Mouse (Mus musculus): ENCODE measurements around the gene Gdpgp1.

The Gdpgp1 gene

DNA sequence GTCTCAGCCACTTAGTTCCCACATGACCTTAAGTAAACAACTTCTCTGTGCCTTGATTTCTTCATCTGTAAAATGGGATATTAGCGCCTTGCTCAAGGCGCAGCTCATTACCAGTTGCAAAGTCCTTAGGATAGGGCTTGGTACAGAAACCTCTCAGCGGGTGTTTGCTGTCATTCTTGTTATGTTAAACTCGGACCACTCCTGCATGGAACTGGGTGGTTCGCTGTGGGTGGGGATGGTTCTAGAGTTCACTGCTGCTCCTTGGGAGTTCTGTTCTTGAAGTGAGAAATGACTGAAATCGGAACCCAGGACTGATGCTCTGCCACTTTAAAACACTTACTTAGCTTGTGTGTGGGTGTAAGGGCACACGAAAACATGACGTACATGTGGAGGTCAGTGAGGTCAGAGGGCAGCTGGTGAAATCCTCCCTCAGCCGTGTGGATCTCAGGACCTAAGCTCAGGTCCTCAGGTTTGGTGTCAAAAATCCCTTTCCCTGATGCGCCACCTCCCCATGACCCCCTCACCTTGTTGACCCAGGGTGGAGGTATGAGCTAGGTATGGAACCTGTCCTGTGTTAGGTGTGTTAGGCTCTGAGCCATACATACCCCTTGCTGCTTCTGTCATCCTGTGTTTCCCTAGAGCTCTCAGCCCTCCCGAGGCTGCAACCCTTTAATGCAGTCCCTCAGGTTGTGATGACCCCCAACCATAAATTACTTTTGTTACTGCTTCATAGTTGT lies 32.6 kb upstream of the Gdpgp1 start:
- DNase-seq, result no peak

DNA sequence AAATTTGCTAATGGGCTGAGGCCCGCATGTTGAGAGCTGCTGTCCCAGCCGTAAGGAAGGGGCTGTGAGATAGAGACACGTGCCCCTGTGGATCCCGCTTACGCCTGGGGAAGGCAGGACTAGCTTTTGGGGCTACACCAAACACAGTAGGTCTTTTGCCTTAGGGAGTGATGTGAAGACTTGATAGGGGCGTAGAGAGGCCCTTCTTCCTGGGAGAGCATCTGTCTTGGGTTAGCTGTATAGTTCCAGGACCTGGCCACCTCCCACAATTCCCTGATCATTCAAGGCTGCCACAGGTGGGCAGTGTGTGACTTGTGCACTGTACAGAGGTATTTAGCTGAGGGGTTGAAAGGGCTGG lies 32.1 kb upstream of the Gdpgp1 start:
- no peak for DNase-seq

DNA sequence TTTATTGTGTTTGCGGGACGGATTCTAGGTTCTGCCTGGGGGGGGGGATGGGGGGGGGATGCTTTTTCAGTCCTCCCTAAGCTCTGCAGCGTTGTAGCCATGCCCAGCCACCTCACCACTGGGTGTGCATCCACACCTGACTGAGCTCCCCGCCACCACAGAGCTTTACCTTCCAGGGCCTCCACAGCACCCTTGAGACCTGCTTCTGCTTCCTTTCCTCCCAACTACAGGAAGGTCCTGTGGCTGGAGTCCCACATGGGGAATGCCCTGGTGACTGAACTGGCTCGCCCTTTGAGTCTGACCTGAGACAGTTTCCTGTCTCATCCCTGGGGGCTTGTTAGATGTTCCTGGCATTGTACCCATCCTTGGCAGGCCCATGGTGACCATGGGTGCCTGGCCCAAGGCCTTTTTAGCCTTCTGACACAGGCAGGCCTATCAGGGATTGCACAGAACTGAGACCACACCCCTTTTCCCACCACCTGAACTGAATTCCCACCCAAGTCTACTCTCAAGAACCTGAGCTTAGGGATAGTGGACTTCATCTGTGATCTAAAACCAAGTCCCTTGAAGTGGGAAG lies 31.6 kb upstream of the Gdpgp1 start:
- no peak for DNase-seq

DNA sequence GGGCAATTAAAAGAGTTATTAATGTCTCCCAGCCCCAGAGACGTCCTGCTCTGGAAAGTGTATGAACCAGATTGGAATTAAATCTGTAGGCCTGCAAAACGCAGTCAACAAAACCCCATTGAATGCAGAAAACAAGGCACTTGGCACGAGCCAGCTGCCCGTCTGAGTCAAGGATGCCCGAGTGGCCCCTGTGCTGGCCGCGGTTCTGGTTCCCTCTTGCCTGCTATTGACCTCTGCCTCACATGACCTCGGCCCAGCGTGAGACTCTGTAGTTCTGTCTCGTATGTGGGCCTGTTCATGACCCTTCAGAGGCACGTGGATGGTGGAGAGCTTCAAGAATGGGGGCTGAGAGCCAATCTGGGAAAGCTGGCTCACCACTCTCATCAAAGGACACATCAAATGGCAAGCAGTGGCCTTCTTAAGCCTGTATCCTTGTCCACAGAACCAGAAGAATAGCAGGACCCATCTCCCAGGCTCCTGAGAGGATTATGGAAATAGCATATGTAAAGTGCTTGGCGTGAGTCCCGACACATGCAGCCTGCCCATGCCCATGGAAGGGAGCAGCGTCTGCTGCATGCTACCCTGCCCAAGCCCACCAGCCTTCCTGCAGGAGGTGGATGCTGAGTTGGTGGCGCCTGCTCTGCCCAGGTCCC lies 30.7 kb upstream of the Gdpgp1 start:
- DNase-seq, result no peak

DNA sequence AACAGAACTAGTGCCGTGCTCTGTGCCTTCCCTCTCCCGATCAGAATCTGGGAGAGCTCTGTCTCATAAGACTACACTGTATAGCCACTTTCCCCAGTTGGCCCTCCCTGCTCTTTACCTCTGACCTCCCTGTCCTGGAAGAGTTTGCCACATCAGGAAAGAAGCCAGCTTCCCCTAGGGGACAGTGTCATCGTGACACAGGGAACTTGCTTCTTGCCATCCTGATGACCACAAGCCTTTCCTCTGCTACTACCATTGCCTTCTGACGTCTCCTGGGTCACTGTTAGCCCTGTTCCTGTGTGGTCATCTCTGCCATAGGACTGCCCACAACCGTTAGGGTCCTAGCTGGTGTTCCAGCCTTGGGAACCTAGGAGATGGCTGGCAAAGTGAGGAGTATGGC lies 29.7 kb upstream of the Gdpgp1 start:
- DNase-seq, result no peak

DNA sequence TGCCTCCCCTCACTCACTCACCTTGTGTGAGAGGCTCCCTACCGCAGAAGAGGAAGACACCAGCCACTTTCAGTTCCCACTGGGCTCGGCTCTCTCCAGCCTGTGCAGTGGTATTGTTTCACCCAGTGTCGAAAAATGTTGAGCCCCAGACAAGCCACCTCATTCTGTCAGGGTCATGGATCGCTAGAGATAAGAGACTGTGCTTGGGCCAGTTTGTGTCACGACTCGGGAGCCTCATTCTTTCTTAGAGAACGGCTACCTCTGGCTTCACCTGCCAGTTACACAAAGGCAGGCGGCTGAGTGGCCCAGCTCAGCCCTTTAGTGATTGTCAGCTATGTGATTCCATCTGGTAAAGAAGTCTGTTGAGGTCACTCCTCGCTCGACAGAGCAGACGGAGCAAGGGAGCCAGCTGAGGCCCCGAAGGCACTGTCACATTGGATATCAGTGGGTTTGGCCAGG lies 29.0 kb upstream of the Gdpgp1 start:
- no peak for DNase-seq

DNA sequence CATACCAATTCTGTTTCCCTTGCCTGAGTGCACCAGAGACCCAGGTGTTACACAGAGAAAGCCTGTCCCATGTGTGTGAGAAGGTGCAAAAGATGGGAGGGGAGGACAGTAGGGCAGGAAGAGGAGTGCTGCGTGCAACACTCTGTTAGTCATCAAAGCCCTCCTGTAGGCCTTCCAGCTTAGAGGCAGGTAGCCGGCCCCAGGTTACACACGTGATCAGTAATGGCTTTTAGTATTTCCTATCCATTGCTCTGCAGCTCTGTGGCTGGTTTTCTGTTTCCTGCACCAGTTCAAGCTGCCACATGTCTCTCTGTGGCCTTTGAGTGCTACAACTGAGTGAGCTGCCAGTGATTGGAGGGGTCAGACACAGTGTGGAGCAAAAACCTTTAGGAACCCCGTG lies 28.3 kb upstream of the Gdpgp1 start:
- no peak for DNase-seq

DNA sequence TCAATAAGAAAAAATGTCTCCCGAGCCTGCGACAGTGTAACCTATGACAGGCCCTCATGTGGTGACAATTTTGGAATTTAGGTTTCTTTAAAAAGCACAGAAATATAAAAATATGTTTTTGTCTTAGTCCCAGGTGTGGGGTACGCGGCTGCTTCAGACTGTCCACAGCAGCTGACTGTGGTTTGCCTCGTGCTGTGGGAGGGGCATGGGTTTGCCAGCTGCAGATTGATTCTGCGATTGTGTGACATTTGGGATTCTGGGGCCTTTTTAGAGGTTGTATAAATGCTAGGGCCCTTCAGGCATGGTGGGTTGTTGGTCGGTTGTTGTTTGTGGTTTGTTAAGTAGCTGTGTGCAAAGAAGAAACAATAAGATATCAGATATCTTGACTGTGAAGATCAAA lies 27.7 kb upstream of the Gdpgp1 start:
- DNase-seq, result no peak

DNA sequence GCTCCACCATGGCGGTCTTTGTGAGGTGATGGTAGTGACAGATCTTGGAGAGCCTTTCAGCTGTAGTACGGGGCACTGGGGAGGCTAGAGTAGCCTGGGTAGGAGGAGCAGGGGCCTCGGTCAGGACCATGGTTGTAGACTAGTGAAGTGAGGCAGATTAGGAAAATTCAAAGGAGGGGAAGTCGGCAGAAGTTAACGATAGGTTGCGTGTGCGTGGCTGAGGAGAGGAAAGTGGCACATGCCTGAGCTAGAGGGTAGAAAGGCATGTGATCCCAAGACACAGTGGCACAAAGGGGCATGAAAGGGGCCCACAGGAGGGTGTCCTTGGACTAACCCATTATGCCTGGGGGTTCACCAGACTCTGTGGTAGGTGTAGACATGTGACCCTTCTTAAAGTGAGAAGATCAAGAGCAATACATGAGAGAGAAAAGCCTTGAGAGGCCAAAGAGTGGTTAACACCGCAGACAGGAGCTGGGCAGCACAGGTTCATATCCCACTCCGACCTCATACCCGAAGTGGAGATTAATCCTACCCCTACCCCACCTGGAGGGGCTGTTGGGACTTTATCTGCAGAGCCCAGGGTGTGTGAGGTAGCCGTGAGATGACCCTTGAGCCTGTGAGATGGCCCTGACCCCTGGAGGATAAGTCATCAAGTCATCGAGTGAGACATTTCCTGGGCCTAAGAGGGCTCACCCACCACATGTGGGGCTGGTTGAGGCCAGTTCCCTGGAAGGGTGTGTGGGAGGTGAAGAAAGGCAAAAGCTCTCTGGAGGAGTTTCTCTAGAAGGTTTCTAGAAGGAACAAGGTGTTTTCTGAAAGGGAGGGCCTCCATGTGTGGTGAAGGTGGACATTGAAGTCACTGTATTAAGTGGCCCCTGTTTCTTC lies 26.7 kb upstream of the Gdpgp1 start:
- no peak for DNase-seq

DNA sequence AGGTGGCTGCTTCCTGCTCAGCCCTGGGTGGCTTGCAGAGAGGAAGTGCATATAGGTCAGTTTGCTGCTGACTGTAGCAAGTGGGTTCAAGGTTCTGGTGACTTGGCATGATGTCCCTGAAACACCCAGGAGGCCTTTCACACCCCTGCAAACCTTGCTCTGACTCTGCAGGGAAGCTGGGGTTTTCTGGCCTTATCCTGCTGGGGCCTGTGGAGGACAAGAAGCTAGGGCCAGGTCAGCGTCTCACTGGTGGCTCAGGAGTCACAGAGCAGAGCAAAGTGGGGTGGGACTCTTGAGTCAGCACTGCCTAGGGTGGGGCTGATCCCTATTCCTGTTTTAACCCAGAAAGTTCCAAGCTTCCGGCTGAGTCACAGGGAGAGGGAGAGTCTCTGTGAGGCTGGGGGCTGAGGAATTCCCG lies 25.3 kb upstream of the Gdpgp1 start:
- no peak for DNase-seq

DNA sequence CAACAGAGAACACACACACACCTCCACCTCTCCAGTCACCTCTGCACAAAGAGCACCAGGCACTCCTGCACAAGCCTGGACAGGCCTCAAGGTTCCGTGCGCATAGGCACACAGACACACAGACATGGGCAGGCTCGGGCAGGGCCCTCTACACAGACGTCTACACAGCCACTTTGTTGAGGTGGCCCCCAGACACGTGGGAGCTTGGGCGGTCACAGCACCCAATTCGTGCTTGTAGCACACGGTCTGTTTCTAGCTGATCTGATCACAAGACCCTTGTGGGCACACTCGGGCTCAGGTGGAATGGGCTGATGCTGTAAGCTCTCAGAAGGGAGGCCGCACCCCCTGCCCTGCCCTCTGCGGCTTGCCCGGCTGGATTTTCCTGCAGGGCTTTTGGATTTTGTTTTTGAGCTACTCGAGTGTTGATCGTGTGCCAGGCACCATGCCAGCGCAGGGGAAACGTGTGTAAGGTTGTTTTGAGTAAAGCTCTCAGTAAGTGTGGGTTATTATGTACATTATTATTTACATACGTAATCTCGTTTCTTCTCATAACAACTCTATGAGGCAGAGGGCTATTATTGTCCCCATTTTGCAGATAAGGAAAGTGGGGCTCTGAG lies 24.5 kb upstream of the Gdpgp1 start:
- DNase-seq, result no peak

DNA sequence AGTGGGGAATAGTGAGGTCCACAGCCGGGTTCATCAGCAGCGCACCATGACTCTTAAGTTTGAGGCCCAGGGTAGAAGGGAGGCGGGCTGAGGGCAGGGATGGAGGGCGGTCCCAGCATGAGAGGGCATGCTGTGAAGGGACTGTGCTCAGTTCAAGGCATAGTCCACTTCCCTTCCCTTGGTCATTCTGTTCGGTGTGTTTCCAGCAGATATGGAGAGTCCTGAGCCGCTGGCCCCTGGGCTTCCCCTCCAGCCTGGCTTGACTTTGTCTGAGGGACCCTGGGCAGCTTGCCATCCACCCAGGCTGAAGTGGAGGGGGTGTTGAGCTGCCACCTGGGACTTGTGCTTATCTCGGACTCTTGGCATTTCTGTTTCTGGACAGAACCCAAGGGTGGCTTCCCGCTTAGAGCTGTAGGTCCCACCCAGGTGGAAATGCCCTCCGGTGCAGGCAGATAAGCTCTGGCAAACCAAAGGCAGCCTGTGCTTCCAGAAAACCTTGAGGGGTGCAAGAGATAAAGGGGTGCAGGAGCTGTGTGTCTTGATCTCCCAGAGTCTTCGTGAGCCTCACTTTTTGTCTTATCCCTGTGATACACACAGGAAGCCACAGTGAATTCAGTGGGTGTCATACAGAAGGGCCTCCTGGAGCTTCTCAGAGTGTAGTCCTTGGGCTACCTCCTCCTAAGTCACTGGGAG lies 23.8 kb upstream of the Gdpgp1 start:
- DNase-seq, result no peak

DNA sequence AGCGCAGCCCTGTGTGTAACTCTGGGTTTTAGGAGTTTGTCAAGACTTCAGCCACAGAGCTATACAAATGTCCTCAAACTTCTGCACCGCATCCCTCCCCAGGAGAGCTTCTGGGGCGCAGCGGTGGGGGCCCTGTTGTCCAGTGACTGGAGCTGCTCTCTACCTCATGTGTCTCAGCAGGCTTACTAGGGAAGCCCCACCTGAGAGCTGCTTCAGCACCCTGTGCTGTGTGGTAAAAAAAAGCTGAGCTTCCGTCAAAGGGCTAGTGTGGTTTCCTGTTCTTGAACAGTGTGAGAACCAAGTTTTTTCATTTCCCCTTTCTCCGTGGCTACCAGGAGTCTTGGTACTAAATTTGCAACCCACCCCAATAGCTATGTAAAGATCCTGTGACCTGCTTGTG lies 23.0 kb upstream of the Gdpgp1 start:
- DNase-seq, result no peak

DNA sequence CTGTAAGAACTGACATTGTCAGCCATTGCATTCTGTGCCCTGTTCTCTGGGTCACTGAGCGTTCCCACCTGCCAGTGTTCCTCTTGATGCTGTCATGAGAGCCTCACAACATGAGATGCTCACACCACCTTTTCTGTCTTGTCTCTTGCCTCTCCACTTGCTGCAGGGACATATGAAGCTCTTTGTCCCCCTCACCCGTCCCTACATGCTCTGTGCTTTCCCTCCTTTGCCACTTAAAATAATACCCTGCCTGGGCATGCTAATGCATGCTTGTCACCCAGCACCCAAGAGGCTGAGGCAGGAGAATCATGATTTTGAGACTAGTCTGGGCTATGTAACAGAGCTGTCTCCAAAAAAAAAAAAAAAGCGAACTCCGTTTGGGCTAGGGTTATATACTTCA lies 21.7 kb upstream of the Gdpgp1 start:
- DNase-seq, result no peak

DNA sequence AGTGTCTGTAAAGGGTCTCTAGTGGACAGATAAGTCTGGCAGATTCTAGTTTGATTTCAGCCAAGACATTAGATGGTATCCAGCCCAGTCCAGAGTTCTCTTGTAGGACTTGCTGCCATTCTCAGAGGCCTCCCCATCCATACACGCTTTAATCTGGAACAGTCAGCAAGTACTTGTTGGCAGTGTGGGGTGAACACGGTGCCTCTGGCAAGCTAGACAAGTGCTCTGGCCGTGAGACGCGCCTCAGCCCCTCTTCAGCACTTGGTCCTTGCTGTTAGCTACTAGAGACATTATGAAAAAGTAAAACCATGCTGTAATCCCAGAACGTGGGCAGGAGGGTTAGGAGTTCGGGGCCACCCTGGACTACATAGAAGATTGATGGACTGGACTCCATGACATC lies 19.1 kb upstream of the Gdpgp1 start:
- DNase-seq, result no peak

DNA sequence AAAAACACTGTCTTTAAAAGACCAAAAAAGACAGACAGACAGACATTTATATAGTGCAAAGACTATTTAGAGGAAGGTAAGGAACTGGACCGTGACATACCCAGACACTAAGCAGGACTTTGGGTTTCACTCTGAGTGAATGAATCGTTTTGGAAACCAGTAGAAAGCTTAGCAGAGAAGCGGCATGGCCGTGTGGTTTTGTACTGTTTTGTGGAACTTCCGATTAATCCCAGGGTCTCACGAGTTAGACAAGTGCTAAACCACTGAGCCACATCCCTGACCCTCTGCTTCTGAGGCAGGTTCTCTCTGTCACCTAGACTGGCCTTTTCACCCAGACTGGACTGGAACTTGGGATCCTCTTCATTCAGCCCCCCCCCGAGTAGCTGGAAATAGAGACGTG lies 18.2 kb upstream of the Gdpgp1 start:
- DNase-seq, result no peak

DNA sequence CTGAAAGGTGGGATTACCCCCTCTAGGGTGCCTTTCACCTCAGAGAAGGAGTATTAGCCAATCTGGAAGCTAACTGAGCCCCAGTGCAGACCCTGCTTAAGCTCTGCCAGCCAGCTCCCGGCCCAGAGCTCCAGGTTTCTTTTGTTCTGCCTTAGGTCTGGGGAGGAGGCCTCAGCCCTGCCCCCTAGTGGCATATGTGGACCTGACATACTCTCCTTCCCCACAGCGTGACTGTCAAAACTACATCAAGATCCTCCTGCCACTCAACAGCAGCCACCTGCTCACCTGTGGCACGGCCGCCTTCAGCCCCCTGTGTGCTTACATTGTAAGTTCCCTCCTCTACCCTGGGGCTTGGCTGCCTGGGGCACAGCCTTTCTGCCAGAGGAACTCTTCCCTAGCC lies 17.3 kb upstream of the Gdpgp1 start:
- peak; percentile 86 for DNase-seq

DNA sequence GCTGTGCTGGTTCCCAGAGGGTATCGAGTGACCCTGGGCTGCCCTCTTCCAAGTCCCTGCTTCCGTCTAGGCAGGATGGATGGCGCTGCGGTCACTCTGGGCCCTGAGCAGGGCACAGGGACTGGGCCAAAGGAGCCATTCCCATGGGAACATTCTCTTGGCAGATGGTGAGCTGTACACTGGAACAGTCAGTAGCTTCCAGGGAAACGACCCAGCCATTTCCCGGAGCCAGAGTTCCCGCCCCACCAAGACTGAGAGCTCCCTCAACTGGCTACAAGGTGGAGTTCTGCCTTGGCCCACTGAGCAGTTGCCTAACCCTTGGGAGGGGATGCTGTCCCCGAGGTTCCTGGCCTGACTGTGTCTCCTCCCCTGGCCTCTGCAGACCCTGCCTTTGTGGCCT lies 16.1 kb upstream of the Gdpgp1 start:
- no peak for DNase-seq

DNA sequence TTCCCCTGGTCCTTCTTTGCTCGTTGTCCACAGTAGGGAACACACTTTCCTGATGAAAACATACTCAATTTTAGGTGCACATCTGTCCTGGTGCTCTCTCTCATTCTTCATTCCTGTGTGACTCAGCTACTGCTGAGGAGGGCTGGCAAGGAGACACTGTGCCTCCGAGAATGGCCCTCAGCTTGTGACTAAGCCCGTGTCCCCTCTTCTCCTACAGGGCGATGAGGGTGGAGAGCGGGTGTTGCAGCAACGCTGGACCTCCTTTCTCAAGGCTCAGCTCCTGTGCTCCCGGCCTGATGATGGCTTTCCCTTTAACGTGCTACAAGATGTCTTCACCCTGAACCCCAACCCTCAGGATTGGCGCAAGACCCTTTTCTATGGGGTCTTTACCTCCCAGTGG lies 14.0 kb upstream of the Gdpgp1 start:
- DNase-seq, result no peak

DNA sequence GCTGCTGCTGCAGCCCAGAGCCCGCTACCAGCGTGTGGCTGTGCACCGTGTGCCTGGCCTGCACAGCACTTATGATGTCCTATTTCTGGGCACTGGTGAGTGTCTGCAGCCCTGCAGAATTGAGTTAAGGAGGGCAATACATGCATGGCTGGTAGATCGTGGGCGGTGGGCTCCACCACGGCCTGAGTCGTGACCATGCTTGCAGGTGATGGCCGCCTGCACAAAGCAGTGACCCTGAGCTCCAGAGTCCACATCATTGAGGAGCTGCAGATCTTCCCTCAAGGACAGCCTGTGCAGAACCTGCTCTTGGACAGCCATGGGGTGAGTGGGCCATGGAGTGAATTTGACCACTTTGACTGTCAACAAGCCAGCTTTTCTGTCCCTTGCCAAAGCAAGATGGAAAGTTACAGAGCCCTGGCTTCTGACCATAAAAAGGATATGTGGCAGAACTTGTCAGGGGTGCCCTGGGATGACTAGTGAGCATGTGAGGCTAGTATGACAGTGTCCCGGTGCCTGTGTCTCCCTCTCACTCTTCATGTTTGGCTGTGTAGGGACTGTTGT lies 12.3 kb upstream of the Gdpgp1 start:
- DNase-seq, result no peak

DNA sequence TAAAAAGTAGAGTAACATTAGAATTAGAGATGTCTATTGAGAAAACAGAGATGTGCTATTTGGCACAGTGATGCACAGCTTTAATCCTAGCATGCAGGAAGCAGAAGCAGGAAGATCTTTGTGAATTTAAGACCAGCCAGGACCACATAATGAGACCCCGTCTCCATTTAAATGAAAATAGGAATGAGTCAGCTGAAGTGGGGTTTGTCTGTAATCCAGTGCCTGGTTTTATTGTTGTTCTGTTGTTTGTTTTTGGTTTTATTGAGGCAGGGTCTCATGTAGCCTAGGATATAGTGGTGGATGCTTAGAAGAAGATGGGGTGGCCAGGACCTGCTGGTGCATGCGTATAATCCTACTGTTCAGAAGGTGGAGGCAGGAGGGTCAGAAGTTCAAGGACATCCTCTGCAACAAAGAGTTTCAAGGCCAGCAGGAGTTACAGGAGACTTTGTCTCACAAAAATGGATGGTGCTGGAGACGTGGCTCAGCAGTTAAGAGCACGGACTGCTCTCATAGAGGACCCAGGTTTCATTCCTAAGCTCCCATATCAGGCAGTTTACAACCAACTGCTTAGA lies 11.4 kb upstream of the Gdpgp1 start:
- DNase-seq, result no peak

DNA sequence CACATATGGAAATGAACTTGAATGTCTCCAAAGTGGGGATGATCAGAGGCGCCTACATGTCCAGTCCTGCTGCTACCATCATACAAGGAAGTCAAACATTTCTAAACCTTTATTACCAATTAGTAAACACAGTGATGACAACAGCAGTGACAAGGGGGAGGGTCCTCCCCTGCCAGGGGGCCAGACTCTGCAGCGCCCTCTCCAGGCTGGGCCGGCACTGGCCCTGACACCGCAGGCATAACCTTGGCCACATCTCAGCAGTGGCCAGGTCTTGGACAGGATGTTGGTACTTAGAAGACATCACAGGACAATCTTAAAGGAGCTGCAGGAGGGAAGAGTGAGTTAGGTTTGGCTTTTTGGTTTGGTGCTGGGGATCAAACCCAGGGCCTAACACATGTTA lies 5.6 kb upstream of the Gdpgp1 start:
- DNase-seq, result no peak
